Mouse (Mus musculus) stomach, embryonic 16.5 days (tissue): ENCODE results near the gene Krt82. TPM values are rescaled to one million over a fixed set of nuclear protein-coding genes. Genes with fewer than 3 reads are reported as not detected.

ENCODE experiments used
- ATAC-seq: fragments of 200-750 bp; cut with Nextera tagmentation; 2 replicates; pipeline ENCODE4 v1.8.0; 2017; ENCODE audit warnings: moderate number of reproducible peaks, moderate TSS enrichment; ENCODE audit not compliant: insufficient read depth, low FRiP score
- H3K27ac ChIP-seq: fragments of 300-500 bp; sonication (generic); 2 replicates; pipeline ENCODE4 v1.5.1; 2014; ENCODE audit warnings: low read length
- H3K27me3 ChIP-seq: fragments of 300-500 bp; sonication (generic); 2 replicates; pipeline ENCODE4 v1.6.1; 2014; ENCODE audit warnings: low read length, control low read depth, mixed read lengths; ENCODE audit not compliant: control insufficient read depth, insufficient read depth
- H3K36me3 ChIP-seq: fragments of 300-500 bp; sonication (generic); 2 replicates; pipeline ENCODE4 v1.6.1; 2014; ENCODE audit warnings: low read length; ENCODE audit not compliant: control insufficient read depth, insufficient read depth
- H3K4me1 ChIP-seq: fragments of 300-500 bp; sonication (generic); 2 replicates; pipeline ENCODE4 v1.6.1; 2014; ENCODE audit warnings: low read length, control low read depth, mixed read lengths; ENCODE audit not compliant: control insufficient read depth, insufficient read depth
- H3K4me2 ChIP-seq: fragments of 300-500 bp; sonication (generic); 2 replicates; pipeline ENCODE4 v1.6.1; 2014; ENCODE audit warnings: low read depth, low read length, mixed read lengths
- H3K4me3 ChIP-seq: fragments of 300-500 bp; sonication (generic); replicated peaks from 2 replicates; pipeline ENCODE4 v1.5.1; 2014; ENCODE audit warnings: mild to moderate bottlenecking, low read length
- H3K9ac ChIP-seq: fragments of 300-500 bp; sonication (generic); 2 replicates; pipeline ENCODE4 v1.6.1; 2014; ENCODE audit warnings: low read length
- H3K9me3 ChIP-seq: fragments of 300-500 bp; sonication (generic); replicated peaks from 2 replicates; pipeline ENCODE4 v1.6.1; 2016; ENCODE audit warnings: low read length, control low read depth; ENCODE audit not compliant: control insufficient read depth
- WGBS: fragments of 180-500 bp; shearing (Covaris S2); extraction: QIAGEN DNeasy Blood & Tissue Kit; methylation state at CpG from one replicate; pipeline ENCODE4 v1.1.7; 2014; 5-methylcytosine and 5-hydroxymethylcytosine counted together
- microRNA-seq: library from miRNA; unstranded; fragments of <30 nt; microRNA quantifications from one replicate; pipeline ENCODE4, GENCODE M21; 2016
- polyA plus RNA-seq: library from polyadenylated mRNA; unstranded; fragments of >200 nt; fragmentation: Nextera tagmentation; extraction: Ambion mirVana; gene quantifications from 2 replicates; pipeline ENCODE4 v1.2.1, GENCODE M21; 2015

Krt82 gene
- polyA plus RNA-seq, 1 experiment from 2014 or later, result not detected

DNA sequence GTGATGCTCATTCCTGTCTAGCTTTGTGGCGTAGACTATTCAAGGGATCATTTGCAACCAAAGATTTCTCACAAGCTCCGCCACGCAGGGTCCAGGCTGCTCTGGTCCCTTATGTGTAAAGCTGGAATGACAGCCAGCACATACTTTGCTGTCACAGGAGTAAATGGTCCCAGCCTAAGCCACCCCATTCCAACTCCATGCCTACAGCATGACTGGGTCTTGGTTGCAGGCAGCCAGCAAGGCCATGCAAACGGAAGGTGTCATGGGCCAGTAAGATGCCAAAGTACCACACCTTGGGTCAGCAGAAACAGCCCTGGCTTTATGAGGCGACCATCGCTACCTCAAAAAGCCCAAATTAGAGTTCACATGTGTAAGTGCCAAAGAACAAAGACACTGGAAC is 56.8 kb downstream of the Krt82 start:
- Histone ChIP-seq H3K4me3 (no peak overlapping the region), H3K9ac (no peak overlapping the region), H3K27ac (no peak overlapping the region), H3K4me1 (no peaks in the 10 kb centered on the region), H3K9me3 (no peaks in the 10 kb centered on the region), H3K27me3 (no peaks in the 10 kb centered on the region), H3K36me3 (no peaks in the 10 kb centered on the region), H3K4me2 (no peak overlapping the region)
- 93% methylated on average over 6 of the region's 6 CpGs for WGBS
- no peak for ATAC-seq

- no peak for ATAC-seq
- 42% methylated on average over 8 of the region's 8 CpGs for WGBS
Observed at GRCm38 (mm10) chr15:101492718-101493117, 57.7 kb downstream of the Krt82 start.

DNA sequence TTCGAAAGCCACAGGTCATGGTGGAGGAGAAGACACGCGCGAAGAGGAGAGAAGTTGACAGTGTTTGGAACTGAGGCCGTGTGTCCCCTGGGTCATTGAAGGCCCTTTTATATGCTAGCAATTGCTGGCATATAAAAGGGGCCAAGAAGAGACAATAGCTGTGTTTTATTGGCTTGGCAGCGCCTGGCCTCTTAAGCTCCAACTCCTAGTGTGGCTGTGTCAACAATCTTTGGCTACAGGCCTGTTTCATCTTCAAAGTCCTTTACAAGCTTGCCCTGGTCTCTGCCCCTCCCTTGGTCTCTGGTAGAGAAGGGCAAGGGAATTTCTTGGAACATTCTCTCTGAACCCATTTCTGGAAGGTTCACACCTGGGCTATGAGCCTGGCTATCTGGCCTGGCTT is 59.0 kb downstream of the Krt82 start, which contains the start of gene Krt83:
Krt83 (minus strand) TSS at position 82 of the 400 bp plus-strand sequence.
- Histone ChIP-seq H3K4me2 (no peak within 1 kb of the TSS), H3K27me3 (no peaks in the 10 kb centered on the region)
- ATAC-seq, result no peak

More at GRCm38 (mm10) chr15:101492718-101493117, 57.7 kb downstream of the Krt82 start:
- Histone ChIP-seq H3K9ac (no peak overlapping the region), H3K27ac (no peak overlapping the region), H3K4me3 (no peak overlapping the region), H3K4me2 (no peak overlapping the region), H3K36me3 (no peaks in the 10 kb centered on the region), H3K9me3 (no peaks in the 10 kb centered on the region), H3K4me1 (no peaks in the 10 kb centered on the region), H3K27me3 (no peaks in the 10 kb centered on the region)

More for the DNA sequence above, 59.0 kb downstream of the Krt82 start, which contains the start of gene Krt83:
- H3K4me3 ChIP-seq, result no peak within 1 kb of the TSS
- H3K9me3 ChIP-seq, result no peaks in the 10 kb centered on the region
- H3K4me1 ChIP-seq, result no peaks in the 10 kb centered on the region
- no peaks in the 10 kb centered on the region for H3K36me3 ChIP-seq
- 75% methylated on average over 6 of the region's 6 CpGs for WGBS
- no peak within 1 kb of the TSS for H3K27ac ChIP-seq
- no peak within 1 kb of the TSS for H3K9ac ChIP-seq

Small RNAs within 50 kb of the gene (microRNA-seq; reads per million reads assigned to microRNA genes)
- gene Gm44393, result not detected
- not detected for gene Gm44460

Other genes with a start within 250 kb of the Krt82 start
- 37.4 and 64.5 TPM in 2 replicates for gene Krt80, start 180.5 kb downstream of the Krt82 start, polyA plus RNA-seq
- 378 and 523 TPM in 2 replicates for gene Krt7, start 139.6 kb downstream of the Krt82 start, polyA plus RNA-seq
- gene Krt87, start 111.9 kb downstream of the Krt82 start, polyA plus RNA-seq, result 0.19 and 0.26 TPM in 2 replicates
- gene Krt88, start 102.9 kb downstream of the Krt82 start, polyA plus RNA-seq, result 0.15 TPM in 1 of 2 replicates, not detected in the other
- gene Krt81, start 86.9 kb downstream of the Krt82 start, polyA plus RNA-seq, result not detected in 2 replicates
- gene Krt86, start 77.2 kb downstream of the Krt82 start, polyA plus RNA-seq, result not detected in 2 replicates
- gene Krt83, start 59.2 kb downstream of the Krt82 start, polyA plus RNA-seq, result not detected in 2 replicates
- not detected in 2 replicates for gene Gm49425, start 33.4 kb downstream of the Krt82 start, polyA plus RNA-seq
- gene Krt84, start 17.8 kb downstream of the Krt82 start, polyA plus RNA-seq, result 0.09 TPM in 1 of 2 replicates, not detected in the other
- 0.13 and 0.17 TPM in 2 replicates for gene Krt90, start 12.3 kb upstream of the Krt82 start, polyA plus RNA-seq
- 0.26 and 0.40 TPM in 2 replicates for gene Krt75, start 23.2 kb upstream of the Krt82 start, polyA plus RNA-seq
- not detected in 2 replicates for gene Gm5414, start 77.5 kb upstream of the Krt82 start, polyA plus RNA-seq
- gene Gm5478, start 96.7 kb upstream of the Krt82 start, polyA plus RNA-seq, result 0.14 TPM in 1 of 2 replicates, not detected in the other
- gene Krt6b, start 129.6 kb upstream of the Krt82 start, polyA plus RNA-seq, result 14.7 and 18.5 TPM in 2 replicates
- gene Krt6a, start 143.6 kb upstream of the Krt82 start, polyA plus RNA-seq, result 458 and 584 TPM in 2 replicates
- gene Krt5, start 162.2 kb upstream of the Krt82 start, polyA plus RNA-seq, result 464 and 594 TPM in 2 replicates
- gene Krt71, start 192.4 kb upstream of the Krt82 start, polyA plus RNA-seq, result not detected in 2 replicates
- not detected in 2 replicates for gene Krt72, start 235.8 kb upstream of the Krt82 start, polyA plus RNA-seq